Mouse (Mus musculus) hematopoietic stem cell, adult 5-6 weeks (primary cell): Measurements from ENCODE around the gene Sapcd1. TPM values are rescaled to one million over a fixed set of nuclear protein-coding genes. Genes with fewer than 3 reads are reported as not detected.
"Not testable (repeated sequence)": the region's sequence is repeated elsewhere in the genome, so short reads cannot be mapped to it uniquely, and the experiment has no call there.

Source experiments
- ATAC-seq, 2 experiments: fragments of 125-278 bp in 1 of 2; replicated peaks in 1 of 2; 2 replicates each; pipeline ENCODE4 v1.8.0; 2016 to 2017; ENCODE audit warnings: inconsistent platforms in 2 of 2, mild to moderate bottlenecking in 2 of 2, moderate number of reproducible peaks in 2 of 2, low read depth in 1 of 2, moderate TSS enrichment in 1 of 2; ENCODE audit not compliant: low FRiP score in 2 of 2, poor library complexity in 2 of 2, severe bottlenecking in 2 of 2, insufficient read depth in 1 of 2, low TSS enrichment in 1 of 2
- total RNA-seq: library from RNA; stranded (forward); fragments of 172-1452, 232-1000 nt; gene quantifications from 2 replicates; pipeline ENCODE4 v1.2.3, GENCODE M21; 2017

Sapcd1 gene
- total RNA-seq, 1 experiment from 2014 or later = not detected

- no peak for ATAC-seq
Observed at GRCm38 (mm10) chr17:35019894-35020293, 7.9 kb downstream of the Sapcd1 start.

- ATAC-seq = no peak
Observed at GRCm38 (mm10) chr17:35018171-35018570, 9.6 kb downstream of the Sapcd1 start.

- no peak for ATAC-seq
Observed at GRCm38 (mm10) chr17:35017706-35018030, 10.1 kb downstream of the Sapcd1 start.

- ATAC-seq = no peak
Observed at GRCm38 (mm10) chr17:35016791-35017705, 10.8 kb downstream of the Sapcd1 start.

- peak; percentile 20 to 36; a peak in 2 of 4 replicates for ATAC-seq
Observed at GRCm38 (mm10) chr17:35016376-35016775, 11.4 kb downstream of the Sapcd1 start, which contains the start of gene Vwa7. TSS of gene Vwa7 (plus strand) at chr17:35016579.

- ATAC-seq = no peak
Observed at GRCm38 (mm10) chr17:35015296-35015695, 12.5 kb downstream of the Sapcd1 start.

- no peak for ATAC-seq
Observed at GRCm38 (mm10) chr17:35013221-35013620, 14.6 kb downstream of the Sapcd1 start.

GRCm38 (mm10) chr17:35012430-35012829 lies 15.4 kb downstream of the Sapcd1 start:
- no peak for ATAC-seq

- no peak for ATAC-seq
Observed at GRCm38 (mm10) chr17:35011440-35011839, 16.4 kb downstream of the Sapcd1 start.

GRCm38 (mm10) chr17:35009586-35009985 lies 18.2 kb downstream of the Sapcd1 start:
- no peak for ATAC-seq

GRCm38 (mm10) chr17:35007387-35007991 lies 20.3 kb downstream of the Sapcd1 start:
- ATAC-seq = no peak

- not testable (repeated sequence) for ATAC-seq
Observed at GRCm38 (mm10) chr17:35005902-35006301, 21.9 kb downstream of the Sapcd1 start.

GRCm38 (mm10) chr17:35005158-35005557 lies 22.7 kb downstream of the Sapcd1 start:
- no peak for ATAC-seq

GRCm38 (mm10) chr17:35004075-35004717 lies 23.6 kb downstream of the Sapcd1 start:
- no peak for ATAC-seq

- ATAC-seq = no peak
Observed at GRCm38 (mm10) chr17:35003022-35003838, 24.6 kb downstream of the Sapcd1 start.

- ATAC-seq = 0 out of 4 replicates have a peak, but pooled peaks of 1 of the 2 experiments have one; percentile 5
Observed at GRCm38 (mm10) chr17:35002153-35002865, 25.5 kb downstream of the Sapcd1 start.
